Mouse (Mus musculus) liver (tissue): ENCODE measurements around the gene Dnttip2.
A peak's percentile ranks its signal among the peaks of the same experiment; 100 is the strongest.
"Not testable (repeated sequence)": the region's sequence is repeated elsewhere in the genome, so short reads cannot be mapped to it uniquely, and the experiment has no call there.

Experiments used
- DNase-seq: peaks from one replicate; pipeline ENCODE4 v3.0.0-alpha.2; 2020; ENCODE audit warnings: mixed read lengths

Dnttip2 gene

DNA sequence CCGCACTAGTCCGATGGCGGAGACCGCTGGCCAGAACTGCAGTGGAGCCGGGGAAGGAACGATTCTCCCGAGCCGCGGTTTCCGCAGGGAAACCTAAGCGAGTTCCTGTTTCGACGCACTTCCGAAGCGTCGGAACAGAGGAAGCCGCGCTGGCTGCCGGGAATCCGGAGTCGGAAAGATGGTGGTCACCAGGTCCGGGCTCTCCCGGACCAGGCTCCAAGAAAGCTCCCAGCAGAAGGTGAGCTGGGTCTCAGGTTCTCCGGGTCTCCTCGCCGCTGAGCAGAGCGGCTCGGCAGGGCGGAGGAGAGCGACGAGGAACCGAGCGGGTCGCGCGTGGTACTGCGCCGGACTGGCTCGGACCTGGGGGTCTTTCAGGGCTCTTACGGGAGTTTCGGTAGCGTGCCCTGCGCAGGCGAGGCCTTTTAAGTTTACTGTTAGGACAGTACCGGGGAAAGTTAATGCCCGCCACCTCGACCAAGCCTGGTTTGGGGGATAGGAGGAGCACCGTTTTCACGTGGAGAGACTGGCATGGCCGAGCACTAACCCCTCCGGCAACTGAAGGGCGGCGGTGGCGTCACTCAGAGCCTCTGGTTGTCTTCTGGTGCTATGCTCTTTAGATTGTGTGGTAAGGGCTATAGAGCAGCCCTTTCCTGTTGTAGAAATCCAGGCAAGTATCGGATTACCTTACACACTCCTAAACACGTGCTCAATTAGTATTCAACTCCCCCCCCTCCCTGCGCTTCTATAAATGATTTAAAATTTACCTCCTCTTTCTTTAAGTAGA, at the start of gene Dnttip2:
Gene Dnttip2 (plus strand): TSS at position 148 of the 784 bp plus-strand sequence.
- DNase-seq = peak; percentile 91

DNA sequence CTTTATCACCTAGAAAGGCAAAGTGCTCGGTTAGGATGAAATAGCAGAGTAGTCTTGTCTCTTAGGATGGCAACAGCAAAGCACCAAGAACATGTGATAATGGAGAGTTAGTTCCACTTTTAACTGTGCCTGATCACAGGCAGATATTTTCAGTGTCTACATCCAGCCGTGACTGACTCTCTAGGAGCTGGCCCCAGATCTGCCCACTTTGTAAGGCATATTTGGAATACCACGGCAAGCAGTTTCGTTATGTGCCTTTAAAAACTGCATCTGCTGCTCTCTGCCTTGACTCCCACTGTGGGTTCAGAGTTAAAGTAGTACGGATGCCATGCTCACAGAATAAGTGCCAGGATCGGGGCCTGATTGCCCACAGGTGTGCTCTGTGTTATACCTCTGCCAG, 47.2 kb upstream of the Dnttip2 start:
- DNase-seq = not testable (repeated sequence)

DNA sequence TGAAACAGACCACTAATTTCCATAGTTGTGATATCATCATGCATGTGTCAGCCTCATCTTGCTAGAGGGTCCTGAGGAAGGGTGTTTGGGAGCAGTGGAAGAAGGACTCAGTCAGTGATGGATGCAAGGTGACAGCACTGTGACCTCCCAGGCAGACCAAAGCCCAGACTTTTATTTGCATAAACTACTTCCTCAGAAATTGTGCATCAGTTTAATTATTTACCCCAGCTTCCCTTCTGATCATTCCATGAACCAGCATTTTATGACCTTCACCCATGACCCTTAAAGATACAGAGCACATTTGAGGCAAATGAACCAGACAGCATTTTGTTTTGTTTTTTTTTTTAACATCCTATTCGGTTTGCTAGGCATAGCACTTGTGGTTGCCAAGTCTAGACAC, 38.4 kb upstream of the Dnttip2 start:
- DNase-seq = no peak

DNA sequence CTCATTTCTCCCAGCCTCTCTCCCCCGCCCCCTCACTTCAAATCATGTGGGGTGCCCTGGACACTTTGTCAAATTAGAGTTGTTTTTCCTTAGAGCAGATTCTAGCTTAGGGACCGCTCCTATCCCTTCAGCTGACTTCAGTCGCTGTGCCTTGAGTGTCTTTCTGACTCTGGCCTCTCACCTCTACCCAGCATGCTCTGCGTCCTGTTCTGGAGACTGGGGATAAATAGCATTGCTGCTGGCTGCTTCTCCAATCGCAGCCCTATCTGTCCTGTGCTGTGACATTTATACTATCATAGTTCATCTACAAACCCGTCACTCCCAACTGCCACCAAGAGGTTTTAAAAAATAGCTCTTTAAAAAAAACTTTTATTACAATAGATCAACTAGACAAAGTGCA, 31.3 kb upstream of the Dnttip2 start:
- DNase-seq = peak; percentile 82

DNA sequence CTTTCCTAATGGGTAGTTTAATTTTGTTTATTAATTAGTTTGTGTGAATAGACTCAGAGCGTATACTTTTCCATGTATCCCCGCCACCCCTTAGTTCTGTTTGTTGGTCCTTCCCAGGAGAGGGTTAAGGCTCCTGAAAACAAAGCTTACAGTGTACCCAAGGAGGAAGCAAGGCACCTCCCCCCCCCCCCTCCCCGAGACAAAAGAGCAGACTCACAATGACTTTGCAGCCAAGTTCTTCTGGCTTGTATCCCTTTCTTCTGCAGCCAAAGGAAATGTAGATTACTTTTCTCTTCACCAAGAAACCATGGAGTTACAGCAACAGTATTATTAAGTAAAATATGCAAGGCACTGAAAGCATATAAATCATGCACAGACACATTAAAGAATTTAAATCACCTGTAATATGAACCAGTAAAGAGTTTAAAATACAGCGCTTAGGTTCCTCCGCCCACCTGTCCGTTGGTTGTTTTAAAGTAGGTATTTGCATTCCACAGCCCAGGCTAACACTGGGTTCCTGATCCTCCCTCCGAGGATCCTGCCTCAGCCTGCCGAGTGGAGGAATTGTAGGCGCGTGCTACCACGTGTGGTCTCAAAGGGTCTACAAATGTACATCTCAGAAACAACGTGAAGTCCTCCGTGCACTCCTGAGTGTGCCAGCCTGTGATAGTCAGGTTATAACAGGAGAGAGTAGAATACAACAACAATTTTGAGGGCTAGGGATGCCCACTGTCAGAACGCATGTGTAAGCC, 30.6 kb upstream of the Dnttip2 start:
- DNase-seq = peak; percentile 76

DNA sequence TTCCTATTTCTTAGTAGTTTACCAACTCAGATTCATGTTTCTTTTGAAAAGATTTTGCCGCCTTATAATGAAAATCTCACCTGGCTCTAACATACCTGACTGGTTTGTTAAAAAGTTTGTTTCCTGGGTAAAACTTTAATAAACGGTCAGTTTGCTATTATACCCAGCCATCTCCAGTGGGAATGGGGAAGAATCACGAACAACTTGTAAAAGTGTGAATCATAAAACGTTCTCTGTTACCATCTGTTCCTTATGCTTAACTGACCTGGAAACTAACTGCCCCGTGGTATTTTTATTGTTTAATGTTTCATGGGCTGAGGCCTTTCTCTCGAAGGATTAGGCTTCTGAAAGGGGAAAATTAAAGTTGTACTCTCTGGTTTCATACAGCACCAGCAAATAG, 29.4 kb upstream of the Dnttip2 start:
- DNase-seq = no peak

DNA sequence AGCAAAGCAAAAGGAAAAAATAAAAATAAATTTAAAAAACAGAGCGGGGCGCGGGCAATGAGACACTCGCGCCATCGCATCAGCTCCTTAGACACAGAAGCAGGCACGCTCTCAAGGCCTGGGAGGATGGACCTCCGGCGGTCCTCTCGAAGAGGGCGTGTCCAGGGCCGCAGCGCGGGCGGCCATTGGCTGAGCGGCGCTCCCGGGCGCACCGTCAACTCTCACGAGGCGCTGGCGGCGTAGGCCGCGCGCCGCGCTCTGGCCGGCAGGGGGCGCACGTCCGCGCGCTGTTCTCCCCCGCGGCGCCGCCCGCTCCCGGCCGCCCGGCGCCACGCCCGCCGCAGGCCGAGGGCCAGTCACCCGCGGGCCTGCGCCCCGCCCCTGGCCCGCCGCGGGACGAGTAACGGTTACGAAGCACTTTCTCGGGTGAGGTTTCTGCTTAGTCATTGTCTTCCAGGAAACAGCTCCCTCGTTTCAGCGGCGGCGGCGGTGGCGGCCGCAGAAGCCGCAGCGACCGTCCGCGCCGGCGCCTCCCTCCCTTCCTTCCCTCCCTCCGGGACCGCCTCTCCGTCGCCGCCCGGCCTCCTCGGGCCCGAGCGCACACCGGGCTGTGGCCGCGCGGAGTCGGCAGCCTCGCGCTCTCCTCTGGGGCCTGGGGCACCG, 28.8 kb upstream of the Dnttip2 start, which contains the start of gene Gclm:
Gene Gclm (plus strand): TSS at position 343 of the 663 bp plus-strand sequence.
- peak; percentile 97 for DNase-seq

DNA sequence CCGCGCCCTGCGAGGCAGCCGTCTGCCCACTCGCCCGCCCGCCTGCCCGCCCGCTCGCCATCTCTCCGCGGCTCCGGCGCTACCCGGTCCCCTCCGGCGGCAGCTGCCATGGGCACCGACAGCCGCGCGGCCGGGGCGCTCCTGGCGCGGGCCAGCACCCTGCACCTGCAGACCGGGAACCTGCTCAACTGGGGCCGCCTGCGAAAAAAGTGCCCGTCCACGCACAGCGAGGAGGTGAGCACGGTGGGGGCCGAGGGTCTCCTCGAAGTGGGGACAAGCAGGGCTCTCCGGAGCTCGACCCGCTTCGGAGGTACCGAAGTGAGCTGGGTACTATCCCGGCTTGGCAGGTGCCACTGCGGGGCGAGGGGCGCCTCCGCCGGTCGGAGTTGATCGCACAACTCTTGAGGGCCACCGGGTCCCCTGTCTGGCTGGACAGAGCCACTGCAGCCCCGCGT, 28.3 kb upstream of the Dnttip2 start:
- DNase-seq = peak; percentile 69

DNA sequence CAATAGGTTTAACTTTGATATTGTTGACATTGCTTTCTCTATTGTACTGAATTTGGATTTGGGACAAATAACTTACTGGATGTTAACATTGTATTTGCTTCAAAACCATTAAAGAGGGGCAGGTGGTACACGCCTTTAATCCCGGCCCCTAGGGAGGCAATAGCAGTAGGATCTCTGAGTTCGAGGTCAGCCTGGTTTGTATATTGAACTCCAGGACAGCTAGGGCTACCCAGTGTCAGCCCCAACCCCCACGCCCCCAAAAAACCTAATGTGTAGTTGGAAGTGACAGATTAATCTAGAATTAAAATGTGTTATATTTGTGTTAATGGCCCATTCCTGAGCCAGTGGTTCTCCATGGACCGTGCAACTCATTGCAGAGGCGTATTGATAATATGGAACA, 27.8 kb upstream of the Dnttip2 start:
- peak; percentile 23 for DNase-seq

DNA sequence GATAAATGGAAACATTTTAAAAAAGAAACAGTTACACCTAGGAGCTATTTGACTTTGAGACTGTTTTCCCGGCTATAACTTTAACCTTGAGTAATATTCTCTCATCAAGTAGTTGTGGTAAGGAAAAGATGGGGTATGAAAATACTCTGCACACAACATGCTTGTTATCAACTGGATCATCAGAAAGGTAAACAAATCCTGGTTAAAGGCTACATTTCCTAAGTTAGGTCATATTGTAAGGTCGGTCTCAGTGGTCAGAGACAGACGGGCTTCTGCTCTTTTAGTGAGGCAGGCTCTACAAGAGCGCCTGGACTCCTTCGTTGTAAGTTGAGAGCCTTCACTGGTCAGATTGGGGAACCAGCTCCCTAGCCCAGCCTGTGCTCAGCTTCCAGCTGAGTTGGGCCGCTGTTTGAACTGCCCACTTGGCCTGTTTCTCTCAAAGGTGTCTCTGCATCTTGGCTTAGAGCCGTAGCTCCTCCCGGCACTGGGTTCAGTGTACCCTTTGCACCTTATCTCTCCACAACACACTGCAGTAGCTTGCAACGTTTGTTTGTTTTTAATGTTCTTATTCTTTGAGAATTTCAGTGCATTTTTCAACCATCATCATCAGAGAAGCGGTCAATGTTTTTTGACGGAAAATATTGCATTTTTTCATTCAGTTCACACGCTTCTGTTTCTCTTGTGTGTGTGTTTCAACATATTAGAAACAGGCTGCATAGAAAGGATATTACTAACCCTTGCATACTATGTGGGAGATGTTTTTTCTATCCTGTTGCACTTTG, 27.0 kb upstream of the Dnttip2 start:
- peak; percentile 82 for DNase-seq

DNA sequence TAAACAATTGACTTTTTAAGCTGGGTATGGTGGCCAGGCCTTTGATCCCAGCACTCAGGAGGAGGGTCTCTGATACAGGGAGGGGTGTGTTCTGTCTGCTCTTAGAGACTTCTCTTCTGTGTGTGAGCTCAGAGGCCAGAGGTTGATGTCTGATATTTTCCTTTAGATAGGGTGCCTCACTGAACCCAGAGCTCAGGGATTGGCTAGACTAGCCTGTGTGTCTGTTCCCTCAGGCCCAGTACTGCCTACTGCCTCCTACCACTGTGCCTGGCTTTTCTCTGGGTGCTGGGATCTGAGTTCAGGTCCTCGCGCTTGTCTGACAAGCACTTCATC, 26.5 kb upstream of the Dnttip2 start:
- DNase-seq = peak; percentile 74

DNA sequence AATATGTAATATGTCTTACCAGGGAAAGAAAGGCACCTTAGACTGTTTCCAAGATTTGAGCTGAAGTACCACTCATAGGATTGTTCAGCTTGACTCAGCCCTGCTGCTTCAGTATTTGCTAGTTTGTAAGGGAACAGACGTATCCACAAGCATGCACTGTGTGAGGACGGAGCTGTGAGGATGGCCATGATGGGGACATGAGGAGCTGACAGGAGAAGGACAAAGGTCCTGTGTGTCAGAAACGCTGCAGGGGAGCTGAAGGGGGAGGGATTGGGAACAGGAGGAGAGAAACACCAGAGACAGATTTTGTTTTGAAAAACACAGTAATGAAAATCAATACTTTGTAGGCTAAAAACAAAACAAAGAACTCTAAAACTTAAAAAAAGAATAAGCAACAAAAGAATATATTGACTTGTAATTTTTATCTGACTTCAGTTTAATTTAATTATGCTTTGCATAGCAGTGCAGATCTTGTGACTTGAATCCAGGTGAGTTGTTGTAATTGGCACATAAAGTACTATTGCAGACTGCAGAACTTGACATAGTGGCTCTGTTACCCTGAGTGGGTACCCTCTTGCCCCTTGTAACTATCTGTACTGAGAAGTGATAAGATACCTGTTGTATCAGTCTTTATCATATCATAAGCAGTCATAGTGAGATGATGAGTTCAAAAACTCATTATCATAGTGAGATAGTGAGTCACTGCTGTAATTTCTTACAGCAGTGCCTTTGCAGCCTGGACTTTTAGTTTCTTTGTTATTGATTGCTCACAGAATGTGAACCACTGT, 21.5 kb upstream of the Dnttip2 start:
- no peak for DNase-seq

DNA sequence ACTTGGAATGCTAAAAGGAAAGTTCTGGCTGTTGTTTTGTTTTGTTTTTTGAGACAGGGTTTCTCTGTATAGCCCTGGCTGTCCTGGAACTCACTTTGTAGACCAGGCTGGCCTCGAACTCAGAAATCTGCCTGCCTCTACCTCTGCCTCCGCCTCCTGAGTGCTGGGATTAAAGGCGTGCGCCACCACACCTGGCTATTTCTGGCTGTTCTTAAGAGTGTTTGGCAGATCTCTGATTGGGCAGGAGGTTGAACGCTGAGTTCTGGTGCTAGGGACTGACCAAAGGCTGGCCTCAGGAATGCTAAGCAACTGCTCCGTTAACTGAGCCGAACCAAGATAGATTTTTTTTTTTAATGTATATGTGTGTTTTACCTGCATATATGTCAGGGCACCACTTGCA, 20.1 kb upstream of the Dnttip2 start:
- not testable (repeated sequence) for DNase-seq

DNA sequence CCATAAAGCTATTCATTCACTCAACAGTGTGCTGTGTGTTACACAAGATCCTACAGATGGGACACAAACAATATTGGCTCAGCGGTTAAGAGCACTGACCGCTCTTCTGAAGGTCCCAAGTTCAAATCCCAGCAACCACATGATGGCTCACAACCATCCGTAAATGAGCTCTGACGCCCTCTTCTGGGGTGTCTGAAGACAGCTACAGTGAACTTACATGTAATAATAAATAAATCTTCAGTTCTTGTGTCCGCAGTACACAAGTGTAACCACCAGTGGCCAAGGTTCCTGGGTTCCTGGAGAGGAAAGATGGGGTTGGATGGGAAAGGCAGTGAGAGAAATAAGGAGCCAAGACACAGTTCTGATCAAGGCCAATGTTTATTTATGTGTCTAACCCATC, 4.2 kb upstream of the Dnttip2 start:
- no peak for DNase-seq

DNA sequence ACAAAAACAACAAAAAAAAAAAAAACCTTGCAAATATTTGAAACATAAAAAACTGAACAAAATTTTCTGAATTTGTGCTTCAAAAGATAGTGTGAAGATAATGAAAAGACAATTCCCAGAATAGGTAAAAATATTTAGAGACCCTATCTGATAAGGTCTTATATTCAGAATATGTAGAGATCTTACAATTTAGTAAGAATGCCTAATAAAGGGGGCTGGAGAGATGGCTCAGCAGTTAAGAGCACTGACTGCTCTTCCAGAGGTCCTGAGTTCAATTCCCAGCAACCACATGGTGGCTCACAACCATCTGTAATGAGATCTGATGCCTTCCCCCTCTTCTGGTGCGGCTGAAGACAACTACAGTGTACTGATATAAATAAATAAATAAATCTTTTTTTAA, 1.6 kb upstream of the Dnttip2 start:
- DNase-seq = not testable (repeated sequence)

DNA sequence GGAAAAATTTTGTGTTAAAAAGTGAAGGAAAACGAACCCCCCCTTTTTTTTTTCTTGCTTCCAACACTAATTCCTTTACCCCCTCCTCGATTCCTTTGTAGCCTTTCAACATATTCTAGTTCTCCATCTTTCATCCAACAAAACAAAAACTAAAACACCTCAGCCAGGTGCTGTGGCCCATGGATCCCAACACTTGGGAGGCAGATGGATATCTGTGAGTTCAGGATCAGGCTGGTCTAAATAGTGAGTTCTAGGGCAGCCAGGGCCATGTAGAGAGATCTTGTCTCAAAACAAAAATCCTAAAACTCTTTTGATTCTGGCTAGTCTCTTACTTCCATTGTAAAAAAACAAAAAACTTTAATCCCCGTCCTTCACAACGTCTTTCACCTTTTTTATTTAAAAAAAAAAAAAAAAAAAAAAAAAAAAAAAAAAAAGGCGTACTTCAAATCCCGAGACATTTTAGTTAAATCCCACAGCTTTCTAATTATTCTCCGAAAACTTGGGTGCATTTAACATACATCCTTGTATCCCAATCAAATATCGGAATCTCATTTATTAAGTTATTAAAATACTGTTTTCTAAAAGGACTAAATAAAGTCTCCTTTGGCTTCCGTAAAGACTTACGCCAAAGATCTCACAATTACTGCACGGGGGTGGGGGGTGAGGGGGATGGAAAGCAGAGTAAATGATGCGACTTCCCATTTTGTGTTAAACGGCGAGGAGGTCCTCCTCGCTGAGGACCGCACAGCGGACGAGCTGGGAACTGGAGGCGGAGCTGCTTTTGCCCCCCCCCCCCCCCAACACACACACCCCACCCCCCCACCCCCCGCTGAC, 564 bp upstream of the Dnttip2 start:
- no peak for DNase-seq

DNA sequence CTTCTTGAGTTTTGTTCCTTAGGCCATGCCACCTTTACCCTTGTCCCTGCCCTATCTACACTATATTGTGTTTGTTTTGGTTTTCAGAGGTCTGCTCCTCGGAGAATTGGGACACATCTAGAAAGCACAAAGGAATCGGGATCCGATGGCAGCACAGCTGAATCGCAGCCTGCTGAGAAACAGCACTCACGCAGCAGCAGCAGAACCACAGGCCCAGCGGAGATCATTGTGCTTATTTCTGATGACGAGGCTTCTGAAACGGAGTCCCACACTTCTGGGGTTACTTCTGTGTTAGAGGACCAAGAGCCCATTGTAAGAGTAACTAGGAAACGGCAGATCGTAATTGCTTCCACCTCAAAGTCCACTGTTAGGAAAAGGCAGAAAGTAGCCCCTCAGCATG, 923 bp downstream of the Dnttip2 start:
- no peak for DNase-seq

DNA sequence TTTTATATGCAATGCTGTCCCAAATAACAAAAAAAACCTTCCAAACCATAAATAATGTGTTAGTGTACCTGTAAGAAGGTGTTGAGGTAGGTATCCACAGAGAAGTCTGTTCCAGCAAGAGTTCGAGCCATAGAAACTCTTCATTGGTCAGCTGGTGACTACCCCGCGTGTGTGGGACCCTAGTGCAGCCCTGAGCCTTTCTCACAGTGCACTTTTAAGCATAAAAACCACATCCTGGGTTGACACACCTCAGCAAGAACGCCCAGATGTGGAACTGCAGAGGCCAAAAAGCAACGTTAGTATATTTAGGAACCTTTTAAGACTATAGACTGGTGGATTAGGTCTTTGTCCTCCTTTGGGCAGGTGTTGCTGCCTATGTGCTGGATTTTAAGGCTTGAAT, 13.0 kb downstream of the Dnttip2 start:
- DNase-seq = no peak

DNA sequence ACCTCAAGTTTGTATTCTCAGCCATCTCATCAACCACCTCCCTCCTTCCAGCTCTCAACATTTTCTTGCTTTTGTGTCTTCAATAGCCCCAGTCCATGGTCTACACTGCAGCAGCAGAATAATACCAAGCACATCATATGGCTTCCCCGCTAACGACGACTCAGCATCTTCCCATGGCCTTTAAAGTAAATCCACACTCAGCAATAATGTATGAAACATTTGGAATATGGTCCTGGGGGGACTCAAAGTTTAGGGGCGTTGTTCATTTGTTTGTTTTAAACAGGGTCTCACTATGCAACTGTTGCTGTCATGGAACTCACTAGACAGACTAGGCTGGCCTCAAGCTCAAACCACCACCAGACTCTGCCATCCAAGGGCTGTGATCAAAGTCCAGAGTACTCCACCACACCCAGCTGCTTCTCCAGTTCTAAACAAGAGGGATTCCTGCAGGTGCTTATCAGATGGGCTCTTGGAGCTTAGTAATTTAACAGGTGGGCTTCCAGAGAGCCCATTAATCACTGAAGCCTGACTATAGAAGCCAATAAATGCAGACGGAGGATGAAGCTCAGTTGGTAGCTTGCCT, 14.5 kb downstream of the Dnttip2 start:
- DNase-seq = no peak

DNA sequence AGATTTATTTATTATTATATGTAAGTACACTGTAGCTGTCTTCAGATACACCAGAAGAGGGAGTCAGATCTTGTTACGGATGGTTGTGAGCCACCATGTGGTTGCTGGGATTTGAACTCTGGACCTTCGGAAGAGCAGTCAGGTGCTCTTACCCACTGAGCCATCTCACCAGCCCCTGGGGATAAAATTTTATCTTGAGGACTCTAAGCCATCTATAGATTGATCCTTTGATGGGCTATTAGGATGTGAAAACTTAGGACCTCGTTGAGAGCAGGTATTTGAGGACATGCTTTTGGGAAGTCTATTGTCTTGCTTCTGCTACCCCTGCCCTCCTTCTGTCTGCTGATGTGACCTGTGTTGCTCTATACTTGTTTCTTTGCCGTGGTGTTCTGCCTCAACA, 15.2 kb downstream of the Dnttip2 start:
- not testable (repeated sequence) for DNase-seq

DNA sequence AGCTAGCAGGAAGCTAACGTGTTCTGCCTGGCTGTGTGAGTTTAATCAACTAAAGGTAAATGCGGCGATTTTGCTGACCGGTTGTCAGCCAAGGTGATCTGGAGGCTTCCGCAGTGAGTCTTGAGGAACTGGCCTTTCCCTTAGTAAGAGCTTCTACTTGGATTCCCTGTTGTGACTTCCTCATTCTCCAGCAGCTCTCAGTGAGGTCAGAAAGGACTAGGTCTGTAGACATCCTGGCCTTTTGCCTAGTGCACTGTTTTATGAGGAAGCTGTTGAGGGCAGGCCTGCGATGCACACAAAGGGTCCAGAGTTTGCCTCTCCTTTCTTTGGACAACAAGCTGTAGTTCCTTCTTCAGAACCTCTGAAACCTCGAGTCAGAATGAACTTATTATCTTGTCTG, 16.5 kb downstream of the Dnttip2 start:
- DNase-seq = no peak
